Mouse (Mus musculus): Measurements from ENCODE around the gene Ror2.

- no peak for TF ChIP-seq GATA1 (IDR thresholded peaks at IDR 0.05; ENCODE audit: borderline replicate concordance, low read length)
- TF ChIP-seq FLI1 (IDR thresholded peaks at IDR 0.05; ENCODE audit: low read length) = no peak
These were observed 32.7 kb downstream of the Ror2 start for GRCm38 (mm10) chr13:53253255-53253654.

All from megakaryocyte, embryonic 14.5 days (primary cell).